Mouse (Mus musculus) thymus, adult 2 months (tissue): Measurements from ENCODE around the gene Cldn16. TPM values are rescaled to one million over a fixed set of nuclear protein-coding genes. Genes with fewer than 3 reads are reported as not detected.

Experiments
- DNase-seq: peaks from one replicate; pipeline ENCODE4 v3.0.0; 2021
- H3K27ac ChIP-seq: fragments of 200-500 bp; 2 replicates; pipeline ENCODE4 v1.5.1; 2012; ENCODE audit warnings: low read length, control low read depth; ENCODE audit not compliant: control insufficient read depth, insufficient read depth
- H3K27me3 ChIP-seq: fragments of 200-500 bp; 2 replicates; pipeline ENCODE4 v1.6.1; 2012; ENCODE audit warnings: mild to moderate bottlenecking, low read length, moderate library complexity, mixed read lengths; ENCODE audit not compliant: control insufficient read depth, insufficient read depth
- H3K36me3 ChIP-seq: fragments of 200-500 bp; 2 replicates; pipeline ENCODE4 v1.6.1; 2012; ENCODE audit warnings: mild to moderate bottlenecking, low read length, moderate library complexity; ENCODE audit not compliant: control insufficient read depth, insufficient read depth
- H3K4me1 ChIP-seq: fragments of 200-500 bp; replicated peaks from 2 replicates; pipeline ENCODE4 v1.6.1; 2012; ENCODE audit warnings: low read length; ENCODE audit not compliant: control insufficient read depth, insufficient read depth
- H3K4me3 ChIP-seq: fragments of 200-500 bp; 2 replicates; pipeline ENCODE4 v1.5.1; 2012; ENCODE audit warnings: mild to moderate bottlenecking, low read length, control low read depth, moderate library complexity; ENCODE audit not compliant: control insufficient read depth, insufficient read depth
- CTCF ChIP-seq: fragments of 200-500 bp; IDR thresholded peaks from 2 replicates; pipeline ENCODE4 v1.5.1; 2012; ENCODE audit warnings: mild to moderate bottlenecking, control low read depth, low read length, moderate library complexity, borderline replicate concordance; ENCODE audit not compliant: control insufficient read depth, poor library complexity, insufficient read depth; ENCODE audit errors: extremely low read depth
- POLR2A ChIP-seq: fragments of 200-500 bp; IDR thresholded peaks from 2 replicates; pipeline ENCODE4 v1.6.1; 2012; ENCODE audit warnings: mild to moderate bottlenecking, low read length, control low read depth, moderate library complexity; ENCODE audit not compliant: control insufficient read depth, poor library complexity, insufficient read depth; ENCODE audit errors: extremely low read depth
- WGBS: fragments of 180-500 bp; shearing (Covaris S2); methylation state at CpG from one replicate; pipeline ENCODE4 v1.1.7; 2018; 5-methylcytosine and 5-hydroxymethylcytosine counted together
- polyA plus RNA-seq: library from polyadenylated mRNA; depleted of rRNA; stranded (reverse); fragments of >200 nt; gene quantifications from 2 replicates; pipeline ENCODE4 v1.2.3, GENCODE M21; 2012; rRNA removed

Cldn16 gene
- polyA plus RNA-seq, 1 experiment, result not detected

DNA sequence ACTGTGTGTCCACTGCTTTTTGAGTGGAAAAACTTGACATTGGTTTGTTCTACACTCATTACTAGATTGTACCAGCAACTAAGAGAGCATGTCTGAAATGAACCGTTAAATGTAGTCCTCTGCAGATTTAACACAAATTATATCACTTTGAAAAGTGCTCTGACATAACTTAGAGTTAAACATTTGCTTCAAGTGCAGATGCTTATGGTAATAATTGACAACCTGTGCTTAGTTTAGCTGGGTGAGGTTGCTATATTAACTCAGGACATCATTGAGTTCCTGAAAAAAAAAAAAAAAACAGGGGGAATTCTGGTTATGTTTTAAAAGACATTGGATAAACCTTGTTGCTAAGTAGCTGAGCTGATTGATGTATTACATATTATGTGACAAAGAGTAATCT is 67.5 kb downstream of the Cldn16 start:
- TF ChIP-seq POLR2A (no peak), CTCF (no peak)
- no peak for DNase-seq
- WGBS, result 98% methylated on average over 1 of the region's 1 CpGs

DNA sequence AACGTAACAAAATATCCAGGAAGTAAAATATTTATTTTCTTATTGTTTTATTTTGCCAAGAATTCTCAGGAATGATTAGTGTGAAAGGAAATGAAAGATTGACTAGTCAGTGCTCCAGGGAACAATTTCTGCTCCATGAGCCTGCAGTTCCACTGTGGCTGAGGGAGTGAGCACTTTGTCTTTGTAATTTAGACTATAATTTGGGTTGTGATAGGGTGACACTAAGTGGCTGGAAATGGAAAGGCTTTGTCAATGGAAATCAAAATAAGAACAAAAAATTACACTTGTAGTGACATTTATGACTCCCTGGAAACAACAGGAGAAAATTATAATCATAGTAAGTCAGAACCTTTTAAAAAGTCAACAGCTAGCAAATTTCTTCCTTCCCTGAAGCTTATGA is 69.4 kb downstream of the Cldn16 start:
- 93% methylated on average over 1 of the region's 1 CpGs for WGBS
- Histone ChIP-seq H3K4me1 (no peaks in the 10 kb centered on the region), H3K36me3 (no peaks in the 10 kb centered on the region), H3K27me3 (no peaks in the 10 kb centered on the region), H3K4me3 (no peak overlapping the region), H3K27ac (no peak overlapping the region)
- no peak for DNase-seq
- TF ChIP-seq CTCF, result no peak
- TF ChIP-seq POLR2A, result no peak

More for the DNA sequence above, 67.5 kb downstream of the Cldn16 start:
- Histone ChIP-seq H3K27me3 (no peaks in the 10 kb centered on the region), H3K4me3 (no peak overlapping the region), H3K27ac (no peak overlapping the region), H3K4me1 (no peaks in the 10 kb centered on the region), H3K36me3 (no peaks in the 10 kb centered on the region)

Other genes with a start within 250 kb of the Cldn16 start
- gene Cldn1, start 91.3 kb upstream of the Cldn16 start, polyA plus RNA-seq, result 7.8 and 10.5 TPM in 2 replicates
- gene Tmem207, start 63.6 kb downstream of the Cldn16 start, polyA plus RNA-seq, result not detected in 2 replicates
- gene Il1rap, start 118.6 kb downstream of the Cldn16 start, polyA plus RNA-seq, result 3.2 and 3.6 TPM in 2 replicates